Mouse (Mus musculus): Measurements from ENCODE around the gene Slc12a7. TPM values are rescaled to one million over a fixed set of nuclear protein-coding genes. Genes with fewer than 3 reads are reported as not detected.

Slc12a7 gene
- total RNA-seq, 2 experiments from 2014 or later: 33.1 to 38.4 TPM

DNA sequence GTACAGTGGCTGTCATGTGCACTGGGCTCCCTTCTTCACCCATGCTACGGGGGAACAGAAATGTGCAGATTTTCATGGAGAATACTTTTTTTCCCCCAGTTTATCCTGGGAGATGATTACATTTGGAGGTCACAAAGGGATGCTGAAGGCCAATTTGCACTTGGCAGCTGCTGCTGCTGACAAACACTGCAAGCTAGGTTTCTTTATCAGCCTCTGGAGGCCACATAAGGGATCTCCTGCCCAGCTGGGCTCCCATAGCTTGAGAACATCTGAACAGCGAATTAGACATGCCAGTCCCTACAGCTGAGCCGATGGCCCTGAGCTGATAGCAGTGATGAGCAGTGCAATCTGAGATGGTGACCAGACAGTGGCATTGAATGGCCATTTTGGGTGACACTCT is 26.7 kb downstream of the Slc12a7 start:
- no peak for DNase-seq (ENCODE audit: low spot score in 2 of 2)

DNA sequence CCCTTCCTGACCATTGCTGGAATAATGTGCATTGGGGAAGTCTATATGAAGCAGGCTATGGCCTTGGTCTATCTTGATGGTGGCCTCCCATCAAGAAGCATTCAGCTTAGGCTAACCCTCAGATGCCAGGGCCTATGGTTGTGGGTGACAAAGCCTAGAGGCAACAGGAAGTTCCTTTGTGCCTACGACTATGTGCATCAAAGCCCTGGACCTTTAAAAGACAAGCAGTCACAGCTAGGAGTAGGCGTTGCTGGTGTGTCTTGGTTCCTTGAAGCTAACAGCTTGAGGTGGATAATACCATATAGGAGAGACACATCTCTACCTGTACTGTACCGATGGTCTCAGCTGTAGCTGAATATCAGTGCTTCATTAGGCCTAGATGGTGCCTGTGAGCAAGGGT is 27.2 kb downstream of the Slc12a7 start:
- DNase-seq (ENCODE audit: low spot score in 2 of 2): no peak

GRCm38 (mm10) chr13:73762938-73763337 is 30.0 kb downstream of the Slc12a7 start:
- no peak for DNase-seq (ENCODE audit: low spot score in 2 of 2)

DNA sequence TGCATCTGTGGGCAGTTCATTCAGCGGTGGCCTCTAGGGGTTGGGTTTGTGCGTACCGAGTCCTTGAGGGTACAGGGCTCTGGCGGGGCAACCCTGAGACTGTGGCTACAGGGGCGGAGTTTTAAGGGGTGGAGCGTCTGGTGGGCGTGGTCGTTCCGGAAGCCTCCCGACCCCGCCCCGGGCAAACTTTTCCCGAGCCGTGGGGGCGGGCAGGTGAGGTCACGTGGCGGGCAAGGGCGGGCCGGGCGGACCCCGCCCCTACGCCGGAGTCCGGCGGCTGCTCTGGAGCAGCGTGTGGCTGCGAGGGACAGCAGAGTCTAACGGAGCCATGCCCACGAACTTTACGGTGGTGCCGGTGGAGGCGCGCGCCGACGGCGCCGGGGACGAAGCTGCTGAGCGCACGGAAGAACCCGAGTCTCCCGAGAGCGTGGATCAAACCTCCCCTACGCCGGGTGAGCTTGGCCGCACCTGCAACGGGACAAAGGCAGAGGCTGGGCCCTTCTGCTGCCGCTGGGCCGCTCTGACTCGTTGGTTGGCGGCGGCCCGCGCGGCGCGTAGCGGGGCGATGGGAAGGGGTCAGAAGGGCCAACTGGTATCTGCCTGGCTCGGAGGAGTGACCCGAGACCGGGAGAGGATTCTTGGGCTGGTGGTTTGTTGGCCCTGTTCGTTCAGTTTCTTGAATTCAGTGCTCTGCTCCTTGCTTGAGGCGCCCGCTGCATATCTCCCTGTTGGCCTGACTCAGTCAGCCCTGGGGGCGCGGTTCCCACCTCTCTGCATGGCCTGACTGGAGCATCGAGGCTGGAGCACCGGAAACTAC is 30.8 kb downstream of the Slc12a7 start:
- DNase-seq (ENCODE audit: low spot score in 2 of 2): peak; percentile 94 to 95

GRCm38 (mm10) chr13:73764256-73764775 is 31.4 kb downstream of the Slc12a7 start:
- no peak for DNase-seq (ENCODE audit: low spot score in 2 of 2)

- no peak for DNase-seq (ENCODE audit: low spot score in 2 of 2)
Measured at GRCm38 (mm10) chr13:73765393-73765792, 32.5 kb downstream of the Slc12a7 start.

GRCm38 (mm10) chr13:73767224-73767623 is 34.3 kb downstream of the Slc12a7 start:
- no peak for DNase-seq (ENCODE audit: low spot score in 2 of 2)

- DNase-seq (ENCODE audit: low spot score in 2 of 2): no peak
Measured at GRCm38 (mm10) chr13:73767754-73768153, 34.9 kb downstream of the Slc12a7 start.

DNA sequence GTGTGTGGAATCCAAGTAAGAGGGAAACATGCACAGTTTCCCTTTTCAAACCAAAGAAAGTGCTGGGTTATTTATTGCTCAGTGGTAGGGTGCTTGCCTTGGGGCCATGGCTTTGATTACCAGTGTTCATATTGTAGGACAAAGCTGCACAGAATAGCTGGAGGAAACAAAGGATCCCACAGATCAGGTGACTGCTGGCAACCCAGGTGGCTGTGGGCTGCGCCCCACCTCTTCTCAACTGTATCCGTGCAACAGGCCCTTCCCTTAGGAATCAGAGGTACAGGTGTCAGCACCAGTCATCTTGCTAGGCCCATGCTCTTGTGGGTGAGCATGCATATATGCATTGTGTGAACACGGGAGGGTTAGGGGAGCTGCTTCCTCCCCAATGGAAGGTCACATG is 35.4 kb downstream of the Slc12a7 start:
- DNase-seq (ENCODE audit: low spot score in 2 of 2): no peak

DNA sequence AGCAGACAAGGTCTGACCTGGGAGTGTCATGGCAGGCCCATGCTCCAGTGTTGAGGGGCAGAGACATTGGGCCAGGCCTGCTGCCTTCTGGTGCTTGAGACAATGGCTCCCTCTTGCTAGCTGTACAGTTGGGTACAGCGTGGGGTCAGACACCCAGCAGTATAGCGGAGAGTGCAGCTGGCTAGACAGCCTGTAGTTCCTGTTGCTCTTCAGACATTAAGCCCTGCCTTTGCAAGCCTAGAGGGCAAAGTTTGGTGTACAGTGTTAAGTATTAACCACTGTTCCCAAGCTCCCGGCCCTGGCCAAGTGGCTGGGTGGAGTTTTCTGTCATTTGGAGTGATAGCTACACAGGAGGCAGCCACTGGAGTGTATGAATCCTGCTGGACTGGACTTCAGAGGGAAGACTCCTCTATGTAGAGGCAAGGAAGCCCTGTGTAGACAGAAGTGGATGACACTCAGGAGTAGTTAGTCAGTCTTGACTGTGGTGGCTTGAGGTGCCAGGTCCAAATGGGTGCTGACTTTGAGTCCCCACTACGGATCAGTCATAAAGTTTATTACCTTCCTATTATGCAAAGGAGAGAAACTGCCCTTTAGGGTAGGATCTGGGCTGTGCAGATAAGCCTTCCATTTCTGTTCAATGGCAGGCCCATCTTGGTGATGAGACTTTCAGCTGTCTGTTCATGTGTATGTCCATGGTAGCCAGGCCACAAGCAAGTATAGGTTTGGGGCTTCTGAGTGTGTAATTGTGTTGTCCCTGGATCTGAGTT is 37.2 kb downstream of the Slc12a7 start:
- no peak for DNase-seq (ENCODE audit: low spot score in 2 of 2)

DNA sequence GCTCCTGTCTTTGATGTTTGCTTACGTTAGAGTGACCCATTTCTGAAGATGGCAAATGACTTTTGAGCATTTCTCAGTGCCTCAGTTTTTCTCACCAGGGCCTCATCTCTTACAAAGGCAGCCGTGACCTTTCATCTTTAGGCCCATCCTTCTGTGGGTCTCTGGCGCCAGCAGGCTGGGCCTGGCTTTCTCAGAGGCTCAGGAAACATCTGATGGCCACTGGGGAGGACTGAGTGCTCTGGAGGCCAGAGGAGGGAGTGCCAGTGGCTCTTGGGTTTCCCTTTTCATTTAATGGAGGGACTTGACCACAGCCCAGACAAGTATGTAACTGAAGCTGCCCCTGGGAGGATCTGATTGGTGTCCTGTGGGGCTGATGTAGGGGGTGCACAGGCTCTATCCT is 38.2 kb downstream of the Slc12a7 start:
- no peak for DNase-seq (ENCODE audit: low spot score in 2 of 2)

GRCm38 (mm10) chr13:73772655-73773054 is 39.8 kb downstream of the Slc12a7 start:
- DNase-seq (ENCODE audit: low spot score in 2 of 2): no peak

DNA sequence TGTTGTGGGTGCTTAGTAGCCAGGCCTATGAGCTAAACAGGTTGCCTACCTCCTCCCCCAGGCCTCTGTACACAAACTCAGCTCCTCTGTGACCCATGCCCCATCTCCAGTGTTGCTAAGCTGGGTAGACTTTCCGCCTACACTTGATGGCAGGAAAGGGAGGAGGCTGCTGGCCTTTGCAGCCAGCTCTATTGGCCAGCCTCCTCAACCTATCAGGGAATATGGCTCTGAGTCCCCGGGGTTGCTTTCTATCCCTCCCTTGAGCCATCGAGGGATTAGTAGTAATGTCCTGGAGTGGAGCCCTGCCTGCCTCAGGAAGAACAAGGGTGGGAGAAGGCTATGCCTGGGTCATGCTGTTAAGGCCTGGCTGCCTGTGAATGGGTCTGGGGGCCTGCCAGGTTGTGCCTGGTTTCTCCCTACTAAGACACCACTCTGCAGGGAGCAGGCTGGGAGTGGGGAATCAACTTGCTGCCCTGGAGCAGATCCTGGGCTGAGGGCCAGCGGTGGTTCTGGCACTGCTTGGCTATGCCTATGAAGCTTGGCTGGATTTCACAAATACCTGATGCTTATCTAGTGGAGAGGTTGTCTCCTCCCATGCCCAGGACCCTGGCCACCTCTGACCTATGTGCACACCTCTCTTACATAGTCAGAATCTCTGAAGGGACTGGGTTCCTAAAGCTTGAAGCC is 40.8 kb downstream of the Slc12a7 start:
- DNase-seq (ENCODE audit: low spot score in 2 of 2): no peak

DNA sequence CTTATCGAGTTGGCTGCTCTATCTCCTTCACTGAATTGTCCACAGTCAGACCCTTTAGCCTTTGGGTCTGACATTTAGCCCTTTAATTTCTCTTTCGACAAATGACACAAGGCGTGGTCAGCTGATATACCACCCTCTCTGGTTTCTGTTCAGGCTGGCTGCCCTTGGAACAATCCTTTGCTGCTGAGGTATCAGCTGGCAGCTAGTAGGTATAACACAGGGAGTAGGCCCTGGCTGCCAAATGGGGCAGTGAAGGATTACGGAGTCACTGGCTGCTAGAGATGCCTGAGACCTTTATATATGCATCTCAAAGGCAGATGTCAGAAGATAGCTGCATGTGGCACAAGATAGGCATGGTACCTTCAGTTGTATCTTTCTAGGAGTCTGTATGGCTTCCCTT is 42.9 kb downstream of the Slc12a7 start:
- no peak for DNase-seq (ENCODE audit: low spot score in 2 of 2)

DNA sequence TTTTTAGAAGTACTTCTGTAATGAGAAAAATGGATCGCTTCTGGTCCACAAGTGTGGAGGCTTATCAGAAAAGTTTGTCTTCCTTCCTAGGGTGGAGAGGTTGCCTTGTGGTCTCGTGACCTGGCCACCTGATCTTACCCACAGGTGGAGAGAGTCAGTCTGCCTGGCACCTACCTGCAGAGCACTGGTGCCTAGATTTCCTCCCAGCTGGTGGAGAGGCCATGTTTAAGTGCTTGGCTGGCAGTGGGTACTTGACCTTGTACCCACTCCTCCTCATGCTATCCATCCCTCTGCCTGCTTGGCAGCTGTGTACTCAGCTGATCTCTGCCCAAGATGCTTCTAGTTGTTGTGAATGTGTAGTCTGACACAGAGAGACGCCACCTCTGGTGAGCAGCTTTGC is 44.7 kb downstream of the Slc12a7 start:
- no peak for DNase-seq (ENCODE audit: low spot score in 2 of 2)

GRCm38 (mm10) chr13:73782486-73782885 is 49.6 kb downstream of the Slc12a7 start:
- DNase-seq (ENCODE audit: low spot score in 2 of 2): no peak

GRCm38 (mm10) chr13:73792176-73792575 is 59.3 kb downstream of the Slc12a7 start:
- DNase-seq (ENCODE audit: low spot score in 2 of 2): no peak

- DNase-seq (ENCODE audit: low spot score in 2 of 2): no peak
Measured at GRCm38 (mm10) chr13:73793171-73793570, 60.3 kb downstream of the Slc12a7 start.

- no peak for DNase-seq (ENCODE audit: low spot score in 2 of 2)
Measured at GRCm38 (mm10) chr13:73799110-73799509, 66.2 kb downstream of the Slc12a7 start.

DNA sequence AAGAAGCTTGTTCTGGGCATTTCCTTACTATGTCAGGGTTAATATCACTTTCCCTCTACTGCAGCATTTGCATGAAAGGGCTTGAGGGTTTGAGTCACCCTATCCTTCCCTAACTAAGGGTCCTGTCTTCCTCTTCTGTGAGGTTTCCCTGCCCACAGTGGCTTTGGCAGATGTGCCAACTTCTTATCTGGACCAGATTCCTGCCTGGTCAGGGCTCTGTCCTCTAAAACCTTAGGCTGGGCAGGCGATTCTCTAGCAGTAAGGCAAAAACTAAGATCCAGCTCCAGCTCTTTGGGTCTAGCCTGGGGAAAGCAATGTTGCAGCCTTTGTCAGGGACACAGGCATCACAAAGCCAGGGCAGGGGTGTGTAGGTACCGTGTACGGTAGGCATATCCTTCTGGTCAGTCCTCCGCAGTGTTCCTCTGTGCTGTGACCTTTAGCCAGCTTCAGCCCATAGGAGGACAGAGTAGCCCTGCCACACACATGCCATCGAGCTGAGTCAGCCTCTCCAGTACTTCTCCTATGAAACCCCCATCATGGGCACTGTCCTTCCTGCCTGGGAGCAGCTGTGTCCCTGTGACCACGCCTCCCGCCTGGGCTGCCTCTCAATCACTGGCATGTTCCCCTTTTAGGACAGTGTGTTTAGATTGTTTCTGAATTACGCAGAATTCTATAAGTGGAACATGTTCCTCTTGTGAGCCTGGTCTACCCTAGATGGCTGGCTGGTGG is 70.7 kb downstream of the Slc12a7 start:
- peak; percentile 45 to 48 for DNase-seq (ENCODE audit: low spot score in 2 of 2)

- DNase-seq (ENCODE audit: low spot score in 2 of 2): no peak
Measured at GRCm38 (mm10) chr13:73804914-73805313, 72.0 kb downstream of the Slc12a7 start.

Data from adrenal gland, adult 18-20 months (tissue).